Mouse (Mus musculus): ENCODE results near the gene Olfr686. TPM values are rescaled to one million over a fixed set of nuclear protein-coding genes. Genes with fewer than 3 reads are reported as not detected.

The Olfr686 gene
- total RNA-seq (2021): not detected
- long read RNA-seq, experiment 1: 0 reads
- long read RNA-seq, experiment 2: 0 reads

GRCm38 (mm10) chr7:105207385-105207784 lies at the start of gene Olfr686:
Gene Olfr686, minus strand, starts transcription at chr7:105207485.
- DNase-seq (ENCODE audit: low spot score in 2 of 2): no peak

GRCm38 (mm10) chr7:105256656-105257055 lies 49.4 kb upstream of the Olfr686 start:
- no peak for DNase-seq (ENCODE audit: low spot score in 2 of 2)

GRCm38 (mm10) chr7:105248197-105248596 lies 40.9 kb upstream of the Olfr686 start:
- no peak for DNase-seq (ENCODE audit: low spot score in 2 of 2)

GRCm38 (mm10) chr7:105247671-105248070 lies 40.4 kb upstream of the Olfr686 start:
- no peak for DNase-seq (ENCODE audit: low spot score in 2 of 2)

GRCm38 (mm10) chr7:105229386-105229785 lies 22.1 kb upstream of the Olfr686 start:
- no peak for DNase-seq (ENCODE audit: low spot score in 2 of 2)

- DNase-seq (ENCODE audit: low spot score in 2 of 2): no peak
Measured at GRCm38 (mm10) chr7:105228138-105228537, 20.9 kb upstream of the Olfr686 start.

- DNase-seq (ENCODE audit: low spot score in 2 of 2): no peak
Measured at GRCm38 (mm10) chr7:105226703-105227102, 19.4 kb upstream of the Olfr686 start.

- no peak for DNase-seq (ENCODE audit: low spot score in 2 of 2)
Measured at GRCm38 (mm10) chr7:105226072-105226471, 18.8 kb upstream of the Olfr686 start.

- DNase-seq (ENCODE audit: low spot score in 2 of 2): no peak
Measured at GRCm38 (mm10) chr7:105218281-105218680, 11.0 kb upstream of the Olfr686 start.

- peak in 1 of 2 experiments; percentile 49 for DNase-seq (ENCODE audit: low spot score in 2 of 2)
Measured at GRCm38 (mm10) chr7:105214761-105215160, 7.5 kb upstream of the Olfr686 start.

GRCm38 (mm10) chr7:105185912-105186311 lies 21.4 kb downstream of the Olfr686 start, which contains the start of gene Olfr685:
Gene Olfr685, minus strand, starts transcription at chr7:105186012.
- DNase-seq (ENCODE audit: low spot score in 2 of 2): no peak

GRCm38 (mm10) chr7:105170773-105171172 lies 36.5 kb downstream of the Olfr686 start:
- peak; percentile 18 to 42 for DNase-seq (ENCODE audit: low spot score in 2 of 2)

GRCm38 (mm10) chr7:105163553-105163952 lies 43.7 kb downstream of the Olfr686 start, which contains the start of gene Olfr684:
Gene Olfr684, minus strand, starts transcription at chr7:105163653.
- no peak for DNase-seq (ENCODE audit: low spot score in 2 of 2)

Other genes starting within 250 kb of the Olfr686 start
- gene Olfr670, start 244.9 kb downstream of the Olfr686 start, total RNA-seq (2021): not detected
- gene Olfr671, start 228.4 kb downstream of the Olfr686 start, total RNA-seq (2021): not detected
- gene Olfr672, start 205.5 kb downstream of the Olfr686 start, total RNA-seq (2021): not detected
- gene Olfr675, start 179.0 kb downstream of the Olfr686 start, total RNA-seq (2021): not detected
- gene Olfr676, start 174.8 kb downstream of the Olfr686 start, total RNA-seq (2021): not detected
- not detected for gene Olfr677, start 156.1 kb downstream of the Olfr686 start, total RNA-seq (2021)
- gene Olfr678, start 143.0 kb downstream of the Olfr686 start, total RNA-seq (2021): not detected
- not detected for gene Olfr679, start 126.3 kb downstream of the Olfr686 start, total RNA-seq (2021)
- gene Olfr680-ps1, start 114.7 kb downstream of the Olfr686 start, total RNA-seq (2021): not detected
- not detected for gene Olfr681, start 90.6 kb downstream of the Olfr686 start, total RNA-seq (2021)
- gene Olfr683, start 60.5 kb downstream of the Olfr686 start, total RNA-seq (2021): not detected
- not detected for gene Olfr684, start 43.8 kb downstream of the Olfr686 start, total RNA-seq (2021)
- not detected for gene Olfr685, start 21.5 kb downstream of the Olfr686 start, total RNA-seq (2021)
- not detected for gene Olfr688, start 80.6 kb upstream of the Olfr686 start, total RNA-seq (2021)
- gene Olfr689, start 103.7 kb upstream of the Olfr686 start, total RNA-seq (2021): not detected
- 1 to 10 TPM in 1 of 2 experiments, under 1 TPM in 1; 0.53 to 1.0 TPM for gene Olfr690, start 126.6 kb upstream of the Olfr686 start, total RNA-seq (2021)
- gene Olfr691, start 134.8 kb upstream of the Olfr686 start, total RNA-seq (2021): 1 to 10 TPM in 1 of 2 experiments, under 1 TPM in 1; 0.90 to 1.2 TPM
- not detected for gene Olfr692, start 160.7 kb upstream of the Olfr686 start, total RNA-seq (2021)
- gene Gm5901, start 167.6 kb upstream of the Olfr686 start, total RNA-seq (2021): not detected
- gene Fam160a2, start 192.6 kb upstream of the Olfr686 start, total RNA-seq (2021): 10 to 100 TPM; 54.3 to 58.2 TPM
- gene Cnga4, start 197.1 kb upstream of the Olfr686 start, total RNA-seq (2021): under 1 TPM; 0.39 to 0.41 TPM
- 10 to 100 TPM; 10.1 to 11.3 TPM for gene Cckbr, start 218.2 kb upstream of the Olfr686 start, total RNA-seq (2021)

All from layer of hippocampus, postnatal 14 days (tissue).